Mouse (Mus musculus) midbrain, embryonic 16.5 days (tissue): ENCODE data around the gene Man1c1. TPM values are rescaled to one million over a fixed set of nuclear protein-coding genes. Genes with fewer than 3 reads are reported as not detected.

Experiments
- ATAC-seq: fragments of 200-750 bp; cut with Nextera tagmentation; 2 replicates; pipeline ENCODE4 v1.8.0; 2017; ENCODE audit warnings: moderate TSS enrichment
- H3K27ac ChIP-seq: fragments of 300-500 bp; sonication (generic); 2 replicates; pipeline ENCODE4 v1.5.1; 2014; ENCODE audit warnings: mild to moderate bottlenecking, low read length, mixed read lengths
- H3K27me3 ChIP-seq: fragments of 300-500 bp; sonication (generic); 2 replicates; pipeline ENCODE4 v1.6.1; 2014; ENCODE audit warnings: low read depth, low read length, mixed read lengths; ENCODE audit not compliant: control insufficient read depth, insufficient read depth
- H3K36me3 ChIP-seq: fragments of 300-500 bp; sonication (generic); 2 replicates; pipeline ENCODE4 v1.6.1; 2014; ENCODE audit warnings: mild to moderate bottlenecking, low read length, moderate library complexity, mixed read lengths; ENCODE audit not compliant: control insufficient read depth, insufficient read depth
- H3K4me1 ChIP-seq: fragments of 300-500 bp; sonication (generic); 2 replicates; pipeline ENCODE4 v1.6.1; 2014; ENCODE audit warnings: mild to moderate bottlenecking, low read length, mixed read lengths; ENCODE audit not compliant: control insufficient read depth, insufficient read depth
- H3K4me2 ChIP-seq: fragments of 300-500 bp; sonication (generic); 2 replicates; pipeline ENCODE4 v1.6.1; 2014; ENCODE audit warnings: mild to moderate bottlenecking, low read length, mixed read lengths
- H3K4me3 ChIP-seq: fragments of 300-500 bp; sonication (generic); 2 replicates; pipeline ENCODE4 v1.5.1; 2014; ENCODE audit warnings: low read depth, mild to moderate bottlenecking, low read length, moderate library complexity, mixed read lengths
- H3K9ac ChIP-seq: fragments of 300-500 bp; sonication (generic); 2 replicates; pipeline ENCODE4 v1.6.1; 2014; ENCODE audit warnings: low read depth, low read length, mixed read lengths
- H3K9me3 ChIP-seq: fragments of 300-500 bp; sonication (generic); replicated peaks from 2 replicates; pipeline ENCODE4 v1.6.1; 2014; ENCODE audit warnings: mild to moderate bottlenecking, low read length, mixed read lengths; ENCODE audit not compliant: control insufficient read depth, poor library complexity, severe bottlenecking
- WGBS: fragments of 180-500 bp; shearing (Covaris S2); extraction: QIAGEN DNeasy Blood & Tissue Kit; methylation state at CpG from one replicate; pipeline ENCODE4 v1.1.7; 2014; 5-methylcytosine and 5-hydroxymethylcytosine counted together
- polyA plus RNA-seq: library from polyadenylated mRNA; unstranded; fragments of >200 nt; fragmentation: Nextera tagmentation; extraction: Ambion mirVana; gene quantifications from 2 replicates; pipeline ENCODE4 v1.2.1, GENCODE M21; 2015

Man1c1 gene
- polyA plus RNA-seq, 1 experiment from 2014 or later: 2.9 TPM

DNA sequence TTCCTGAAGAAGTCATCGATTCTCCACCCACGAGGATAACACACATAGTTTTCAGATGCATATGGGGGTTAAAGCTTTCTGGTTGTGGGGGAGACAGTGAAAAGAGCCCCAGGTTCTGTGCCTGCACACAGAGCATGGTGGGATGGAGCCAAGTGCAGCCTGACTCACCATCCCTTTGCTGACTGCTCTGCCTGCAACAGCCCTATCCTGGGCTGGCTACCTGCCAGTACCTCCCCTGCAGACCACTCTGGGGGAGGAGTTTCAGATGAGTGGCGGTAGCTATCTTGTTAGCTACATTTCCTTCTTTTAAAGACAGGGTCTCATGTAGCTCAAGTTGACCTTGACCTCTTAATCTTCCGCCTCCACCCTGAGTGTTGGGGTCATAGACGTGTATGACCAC is 125.7 kb downstream of the Man1c1 start:
- no peak for ATAC-seq
- Histone ChIP-seq H3K9me3 (no peaks in the 10 kb centered on the region), H3K4me1 (0 out of 2 replicates have a peak, but pooled peaks cover 4% of the 10 kb centered on the region), H3K27ac (no peak overlapping the region), H3K27me3 (no peaks in the 10 kb centered on the region), H3K4me2 (no peak overlapping the region), H3K9ac (no peak overlapping the region), H3K4me3 (no peak overlapping the region), H3K36me3 (no peaks in the 10 kb centered on the region)
- WGBS: 79% methylated on average over 5 of the region's 5 CpGs

DNA sequence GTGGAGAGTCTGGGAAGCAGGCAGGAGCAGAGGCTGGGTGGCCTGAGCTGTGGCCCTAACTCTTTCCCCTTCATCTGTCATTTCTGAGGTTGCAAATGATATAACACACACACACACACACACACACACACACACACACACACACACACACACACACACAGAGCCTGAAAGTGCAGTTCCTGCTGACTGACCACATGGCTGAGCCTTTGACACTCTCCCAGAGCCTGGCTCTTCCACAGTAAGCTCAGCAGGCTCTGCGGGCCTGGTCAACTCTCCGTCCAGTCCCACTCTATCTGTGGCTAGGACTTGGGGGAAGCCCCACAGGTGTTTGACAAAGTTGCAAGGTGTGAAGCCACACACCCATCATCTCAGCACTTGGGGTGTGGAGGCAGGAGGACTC is 126.8 kb downstream of the Man1c1 start:
- no peaks in the 10 kb centered on the region for H3K36me3 ChIP-seq
- no peak for ATAC-seq
- no peaks in the 10 kb centered on the region for H3K9me3 ChIP-seq
- H3K4me1 ChIP-seq: peaks cover 8% of the 10 kb centered on the region
- WGBS: 86% methylated on average over 2 of the region's 2 CpGs
- H3K27ac ChIP-seq: no peak overlapping the region
- no peaks in the 10 kb centered on the region for H3K27me3 ChIP-seq
- no peak overlapping the region for H3K9ac ChIP-seq
- H3K4me2 ChIP-seq: no peak overlapping the region
- no peak overlapping the region for H3K4me3 ChIP-seq

DNA sequence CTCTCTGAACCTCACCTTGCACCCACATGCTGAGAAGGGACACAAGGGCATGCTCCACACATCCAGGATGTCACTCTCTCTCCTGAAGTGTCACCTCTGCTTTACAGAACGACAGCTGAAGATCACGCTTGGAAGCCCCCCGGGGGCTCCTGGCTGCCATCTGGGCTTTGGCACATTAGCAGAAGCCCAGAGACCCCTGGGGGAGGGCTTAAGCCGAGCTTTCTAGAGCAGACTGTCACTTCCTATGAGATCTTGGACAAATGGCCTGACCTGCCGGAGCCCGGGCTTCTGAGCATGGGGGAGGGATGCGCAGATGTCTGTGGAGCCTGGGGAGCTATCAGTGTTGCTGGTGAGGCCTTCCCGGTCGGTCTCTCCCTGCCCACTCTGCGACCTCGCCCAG is 128.6 kb downstream of the Man1c1 start:
- H3K36me3 ChIP-seq: no peaks in the 10 kb centered on the region
- no peak for ATAC-seq
- H3K27ac ChIP-seq: no peak overlapping the region
- 52% methylated on average over 11 of the region's 11 CpGs for WGBS
- no peaks in the 10 kb centered on the region for H3K27me3 ChIP-seq
- H3K4me1 ChIP-seq: peaks cover 10% of the 10 kb centered on the region
- H3K4me3 ChIP-seq: no peak overlapping the region
- no peak overlapping the region for H3K9ac ChIP-seq
- H3K9me3 ChIP-seq: no peaks in the 10 kb centered on the region
- no peak overlapping the region for H3K4me2 ChIP-seq

DNA sequence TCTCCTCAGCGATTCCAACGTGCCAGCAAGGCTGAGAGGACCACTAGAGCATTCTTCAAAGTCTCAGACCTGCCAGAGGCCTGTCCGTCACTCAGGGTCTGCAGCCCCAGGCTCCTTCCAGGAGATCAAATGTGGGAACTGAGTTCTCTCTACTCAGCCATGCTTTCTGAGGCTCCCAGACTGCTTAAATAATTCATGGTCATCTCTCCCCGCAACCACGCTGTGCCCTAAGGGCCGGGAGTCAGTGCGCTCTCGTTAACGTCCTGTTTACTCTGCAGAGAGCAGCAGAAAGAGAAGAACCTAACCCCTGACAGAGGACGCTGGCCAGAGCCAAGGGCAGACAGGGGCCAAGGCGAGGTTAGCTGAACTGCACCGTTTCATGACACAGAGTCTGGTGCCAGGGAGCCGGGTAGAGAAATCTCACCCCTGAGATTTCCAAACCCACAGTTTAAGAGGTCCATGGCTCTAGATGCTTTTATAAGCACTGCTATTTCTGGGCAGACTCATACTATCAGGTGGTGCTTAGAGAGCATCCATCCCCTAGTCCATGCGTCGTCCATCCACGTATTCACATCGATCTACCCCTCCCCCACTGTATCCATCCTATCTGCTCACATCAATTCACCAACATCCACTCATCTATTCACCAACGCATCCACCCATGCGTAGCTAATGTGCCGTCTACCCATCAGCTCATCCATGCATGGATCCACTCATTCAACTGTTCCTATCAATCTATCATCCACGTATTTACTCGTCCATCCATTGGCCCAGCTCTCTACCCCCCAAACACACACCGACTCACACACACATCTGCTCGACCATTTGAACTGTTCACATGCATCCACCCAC is 131.4 kb downstream of the Man1c1 start:
- Histone ChIP-seq H3K27me3 (no peaks in the 10 kb centered on the region), H3K9ac (no peak overlapping the region), H3K4me2 (no peak overlapping the region), H3K9me3 (no peaks in the 10 kb centered on the region), H3K4me3 (no peak overlapping the region), H3K36me3 (no peaks in the 10 kb centered on the region), H3K27ac (0 out of 2 replicates have a peak overlapping the region, but pooled peaks have one; percentile 2), H3K4me1 (peaks cover 6% of the 10 kb centered on the region)
- no peak for ATAC-seq
- 72% methylated on average over 24 of the region's 24 CpGs for WGBS

DNA sequence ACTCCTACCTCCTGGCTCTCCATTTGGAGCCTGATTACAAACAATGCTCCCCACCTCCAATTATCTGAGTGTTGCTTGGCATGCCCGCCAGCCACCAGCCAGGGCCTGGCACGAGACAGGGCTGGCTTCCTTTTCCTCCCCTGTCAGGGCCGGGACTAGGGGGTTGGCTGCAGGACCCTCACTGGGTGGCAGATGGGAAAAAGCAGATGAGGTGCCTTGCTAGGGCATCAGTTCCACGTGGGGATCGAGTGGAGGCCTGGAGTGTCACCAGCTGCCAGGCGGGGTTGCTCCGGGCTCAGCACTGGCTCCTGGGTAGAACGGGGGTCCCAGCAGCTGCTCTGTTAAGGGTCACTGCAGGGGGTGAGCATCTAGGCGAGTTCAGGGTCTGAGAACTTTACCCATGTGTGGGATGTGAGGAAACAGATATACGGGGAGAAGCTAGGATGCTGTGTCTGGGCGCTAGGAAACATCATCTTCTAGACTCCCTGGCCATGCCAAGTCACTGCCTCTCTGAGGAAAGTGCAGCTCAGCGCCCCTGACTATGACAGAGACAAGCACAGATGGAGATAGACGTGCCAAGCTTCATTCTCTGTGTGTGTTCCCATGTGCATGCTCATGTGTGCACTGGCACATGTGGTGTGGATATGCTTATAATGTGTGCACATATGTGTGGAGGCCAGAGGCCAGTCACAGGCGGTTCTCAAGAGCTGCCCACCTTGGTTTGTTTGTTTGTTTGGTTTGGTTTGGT is 133.2 kb downstream of the Man1c1 start:
- 65% methylated on average over 14 of the region's 14 CpGs for WGBS
- H3K4me1 ChIP-seq: peaks cover 6% of the 10 kb centered on the region
- H3K27ac ChIP-seq: no peak overlapping the region
- no peak overlapping the region for H3K4me2 ChIP-seq
- H3K36me3 ChIP-seq: no peaks in the 10 kb centered on the region
- no peak overlapping the region for H3K4me3 ChIP-seq
- no peak overlapping the region for H3K9ac ChIP-seq
- no peaks in the 10 kb centered on the region for H3K9me3 ChIP-seq
- no peak for ATAC-seq
- H3K27me3 ChIP-seq: no peaks in the 10 kb centered on the region

DNA sequence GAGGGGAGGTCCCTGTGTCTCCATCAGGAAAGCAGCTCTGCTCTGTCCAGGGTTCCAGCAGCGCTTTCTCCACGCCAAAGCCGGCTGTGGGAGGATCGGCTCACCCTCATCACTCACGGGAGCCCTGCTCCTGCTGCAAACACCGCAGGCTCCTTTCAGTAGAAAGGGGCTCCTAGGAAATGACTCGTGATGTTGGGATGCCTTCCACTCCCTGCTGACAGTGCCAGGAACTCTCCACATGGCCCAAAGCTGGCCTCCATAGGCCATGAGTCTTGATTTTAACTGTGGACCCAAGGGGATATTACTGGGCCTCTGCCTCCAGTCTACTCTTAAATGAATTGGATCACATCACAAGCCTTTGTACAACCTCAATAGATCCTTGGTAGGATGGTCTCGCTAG is 134.3 kb downstream of the Man1c1 start:
- 75% methylated on average over 8 of the region's 8 CpGs for WGBS
- H3K4me2 ChIP-seq: no peak overlapping the region
- H3K9ac ChIP-seq: no peak overlapping the region
- ATAC-seq: no peak
- H3K27me3 ChIP-seq: no peaks in the 10 kb centered on the region
- no peak overlapping the region for H3K4me3 ChIP-seq
- no peaks in the 10 kb centered on the region for H3K36me3 ChIP-seq
- H3K4me1 ChIP-seq: peaks cover 6% of the 10 kb centered on the region
- no peak overlapping the region for H3K27ac ChIP-seq
- H3K9me3 ChIP-seq: no peaks in the 10 kb centered on the region

DNA sequence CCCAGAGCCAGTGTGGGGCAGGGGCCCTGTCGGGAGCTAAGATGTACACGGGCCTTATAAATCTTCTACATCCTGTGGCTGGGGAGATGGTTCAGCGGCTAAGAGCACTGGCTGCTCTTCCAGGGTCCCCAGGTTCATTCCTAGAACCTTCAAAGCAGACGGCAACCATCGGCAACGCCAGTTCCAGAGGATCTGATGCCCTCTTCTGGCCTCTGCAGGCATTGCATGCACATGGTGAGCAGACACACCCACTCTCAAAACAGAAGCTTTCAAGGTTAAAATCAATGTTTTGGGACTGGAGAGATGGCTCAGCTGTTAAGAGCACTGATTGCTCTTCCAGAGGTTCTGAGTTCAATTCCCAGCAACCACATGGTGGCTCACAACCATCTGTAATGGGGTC is 134.9 kb downstream of the Man1c1 start:
- Histone ChIP-seq H3K9ac (no peak overlapping the region), H3K9me3 (no peaks in the 10 kb centered on the region), H3K27ac (no peak overlapping the region), H3K4me3 (no peak overlapping the region), H3K27me3 (no peaks in the 10 kb centered on the region), H3K36me3 (no peaks in the 10 kb centered on the region), H3K4me2 (no peak overlapping the region), H3K4me1 (peaks cover 6% of the 10 kb centered on the region)
- no peak for ATAC-seq
- WGBS: 79% methylated on average over 6 of the region's 6 CpGs

DNA sequence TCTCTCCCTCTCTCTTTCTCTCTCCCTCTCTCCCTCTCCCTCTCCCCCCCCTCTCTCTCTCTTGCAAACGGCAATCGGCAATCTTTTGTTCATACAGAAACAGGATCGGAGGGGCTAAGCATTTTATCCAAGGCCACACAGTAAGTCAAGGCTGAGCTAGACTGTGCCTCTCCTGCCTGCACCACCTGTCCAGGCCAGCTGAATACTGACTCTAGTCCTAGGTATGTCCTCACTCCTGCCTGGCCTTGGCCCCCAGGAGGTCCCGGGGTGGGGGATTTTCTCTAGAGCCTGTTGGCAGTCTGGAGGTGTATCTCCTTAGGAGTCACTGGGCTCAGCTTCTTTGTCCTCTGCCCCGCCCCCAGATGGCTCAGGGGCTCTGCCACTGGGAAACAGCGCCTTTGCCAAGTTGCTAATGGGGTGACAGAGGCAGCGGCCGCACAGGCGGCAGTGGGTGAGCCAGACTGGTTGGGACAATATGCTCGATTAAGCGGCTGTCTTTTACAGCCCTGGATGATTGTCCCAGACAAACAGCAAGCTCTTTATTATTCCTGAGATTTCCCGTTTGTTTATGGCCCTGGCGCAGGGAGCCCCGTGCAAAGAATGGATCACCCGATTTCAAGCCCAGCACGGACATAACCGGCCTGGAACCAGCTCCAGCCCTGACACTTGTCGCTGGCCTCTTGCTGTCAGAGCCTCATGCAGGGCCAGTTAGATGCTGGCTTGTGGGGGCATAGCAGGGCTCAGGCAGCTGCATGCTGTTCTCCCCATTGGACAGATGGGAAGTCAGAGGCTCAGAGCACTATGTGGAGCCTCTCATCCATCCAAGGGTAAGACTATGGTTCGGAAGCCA is 136.5 kb downstream of the Man1c1 start:
- Histone ChIP-seq H3K27ac (peak overlapping the region; percentile 58), H3K9ac (no peak overlapping the region), H3K36me3 (no peaks in the 10 kb centered on the region), H3K9me3 (no peaks in the 10 kb centered on the region), H3K4me1 (peaks cover 5% of the 10 kb centered on the region), H3K27me3 (no peaks in the 10 kb centered on the region), H3K4me2 (no peak overlapping the region), H3K4me3 (no peak overlapping the region)
- ATAC-seq: peak; percentile 78
- WGBS: 18% methylated on average over 19 of the region's 19 CpGs
